Mouse (Mus musculus): ENCODE measurements around the gene Npb.

- TF ChIP-seq EP300 (IDR thresholded peaks at IDR 0.05) (no peak), CTCF (IDR thresholded peaks at IDR 0.05) (no peak)
Observed at GRCm38 (mm10) chr11:120575046-120575445, 33.2 kb upstream of the Npb start.

Measured in lung, postnatal 0 days (tissue).